Mouse (Mus musculus): Measurements from ENCODE around the gene Synpo2l. TPM values are rescaled to one million over a fixed set of nuclear protein-coding genes. Genes with fewer than 3 reads are reported as not detected.
"Not testable (repeated sequence)": the region's sequence is repeated elsewhere in the genome, so short reads cannot be mapped to it uniquely, and the experiment has no call there.

Gene Synpo2l
- polyA plus RNA-seq (2015; fragmentation: Nextera tagmentation; extraction: Ambion mirVana): 0.15 and 0.27 TPM in 2 replicates

- no peak within 1 kb of the TSS for H3K9ac ChIP-seq (replicated peaks)
- H3K36me3 ChIP-seq: no peaks in the 10 kb centered on the region
- H3K4me3 ChIP-seq (replicated peaks): no peak within 1 kb of the TSS
- no peak within 1 kb of the TSS for H3K4me2 ChIP-seq (replicated peaks)
- H3K27ac ChIP-seq: no peak within 1 kb of the TSS
- no peaks in the 10 kb centered on the region for H3K9me3 ChIP-seq
- H3K27me3 ChIP-seq: peaks cover 45% of the 10 kb centered on the region
- H3K4me1 ChIP-seq (replicated peaks): no peaks in the 10 kb centered on the region; the same call in 1 of the 2 replicates
- ATAC-seq: no peak
- WGBS: 85% methylated on average over 8 of the region's 8 CpGs
Measured at GRCm38 (mm10) chr14:20668154-20668810, at the start of gene Synpo2l. TSS of gene Synpo2l (minus strand) at chr14:20668354.

DNA sequence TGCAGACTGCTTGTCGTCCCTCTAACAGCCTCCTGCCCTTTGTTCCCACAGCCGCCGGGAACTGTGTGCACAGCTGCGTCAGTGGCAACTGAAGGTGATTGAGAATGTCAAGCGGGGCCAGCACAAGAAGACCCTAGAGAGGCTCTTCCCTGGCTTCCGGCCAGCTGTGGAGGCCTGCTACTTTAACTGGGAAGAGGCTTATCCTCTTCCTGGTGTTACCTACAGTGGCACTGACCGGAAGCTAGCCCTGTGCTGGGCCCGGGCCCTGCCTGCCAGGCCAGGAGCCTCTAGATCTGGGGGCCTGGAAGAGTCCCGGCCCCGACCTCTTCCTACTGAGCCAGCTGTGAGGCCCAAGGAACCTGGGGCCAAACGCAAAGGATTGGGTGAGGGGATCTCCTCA is 45.7 kb upstream of the Synpo2l start:
- no peaks in the 10 kb centered on the region for H3K9me3 ChIP-seq
- no peak overlapping the region for H3K27ac ChIP-seq
- ATAC-seq: no peak
- H3K4me2 ChIP-seq (replicated peaks): no peak overlapping the region
- peaks cover 10% of the 10 kb centered on the region for H3K4me1 ChIP-seq (replicated peaks)
- WGBS: 82% methylated on average over 11 of the region's 11 CpGs
- H3K27me3 ChIP-seq: no peaks in the 10 kb centered on the region
- peaks cover 90% of the 10 kb centered on the region for H3K36me3 ChIP-seq
- H3K9ac ChIP-seq (replicated peaks): no peak overlapping the region
- H3K4me3 ChIP-seq (replicated peaks): no peak overlapping the region

DNA sequence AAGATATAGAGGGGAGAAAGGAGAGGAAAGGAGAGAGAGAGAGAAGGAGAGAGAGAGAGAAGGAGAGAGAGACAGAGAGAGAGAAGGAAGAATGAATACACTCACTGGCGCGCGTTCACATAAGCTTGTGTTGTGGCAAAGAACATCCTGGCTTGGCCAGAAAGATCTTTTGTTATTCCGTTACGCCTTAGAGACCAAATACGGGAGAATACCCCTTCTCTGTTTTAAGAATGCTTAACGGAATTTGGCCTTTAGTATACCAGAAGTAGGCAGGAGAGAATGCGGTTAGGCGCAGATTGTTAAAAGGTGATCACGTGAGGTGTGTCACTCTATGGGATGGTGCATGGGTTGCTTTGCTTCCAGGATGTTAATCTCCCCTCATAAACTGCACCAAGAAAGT is 40.1 kb upstream of the Synpo2l start:
- Histone ChIP-seq H3K9ac (replicated peaks) (peak overlapping the region; percentile 99), H3K36me3 (peaks cover 45% of the 10 kb centered on the region), H3K27ac (0 out of 2 replicates have a peak overlapping the region, but pooled peaks have one; percentile 87), H3K27me3 (no peaks in the 10 kb centered on the region), H3K4me1 (replicated peaks) (peaks cover 29% of the 10 kb centered on the region), H3K9me3 (no peaks in the 10 kb centered on the region), H3K4me3 (replicated peaks) (peak overlapping the region; percentile 98), H3K4me2 (replicated peaks) (peak overlapping the region; percentile 77)
- 7% methylated on average over 10 of the region's 10 CpGs for WGBS
- no peak for ATAC-seq

DNA sequence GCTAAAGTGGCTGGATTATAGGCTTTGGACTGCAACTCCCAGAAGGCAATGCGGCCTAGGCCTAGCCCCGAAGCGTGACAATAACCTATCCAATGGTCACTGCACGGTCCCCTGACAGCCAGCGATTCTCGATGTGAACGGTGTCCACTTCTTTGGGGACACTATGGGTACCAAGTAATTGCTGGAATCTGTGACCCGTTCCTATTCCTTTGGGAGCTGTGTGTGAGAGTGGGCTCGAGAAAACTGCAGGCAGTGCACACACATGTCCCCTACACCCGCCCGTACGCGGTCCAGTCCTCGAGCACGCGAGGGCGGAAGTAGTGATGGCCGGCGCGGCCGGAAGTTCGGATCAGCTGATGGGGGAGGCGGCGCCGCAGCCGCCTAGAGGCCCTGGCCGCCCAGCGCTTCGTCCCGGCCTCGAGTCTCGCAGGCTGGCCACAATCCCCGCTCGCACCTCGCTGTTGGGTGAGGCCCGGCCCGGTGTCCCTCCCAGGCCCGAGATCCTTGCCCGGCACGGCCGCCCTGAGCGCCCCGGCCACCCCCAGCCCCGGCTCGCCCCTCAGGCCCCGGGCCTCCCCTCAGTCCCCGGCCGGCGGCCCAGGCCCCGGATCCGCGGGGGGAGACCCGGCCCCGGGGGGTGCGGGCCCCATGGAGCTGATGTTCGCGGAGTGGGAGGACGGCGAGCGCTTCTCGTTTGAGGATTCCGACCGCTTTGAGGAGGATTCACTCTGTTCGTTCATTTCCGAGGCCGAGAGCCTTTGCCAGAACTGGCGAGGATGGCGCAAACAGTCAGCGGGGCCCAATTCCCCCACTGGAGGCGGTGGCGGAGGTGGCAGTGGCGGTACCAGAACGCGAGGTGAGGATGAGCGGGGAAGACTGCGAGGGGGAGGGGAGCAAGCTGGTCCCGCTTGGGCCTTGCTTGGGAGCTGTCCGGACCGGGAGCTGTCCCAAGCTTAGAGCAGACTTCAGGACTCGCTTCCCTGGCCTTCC is 39.3 kb upstream of the Synpo2l start, which contains the start of gene Zswim8:
Zswim8 (plus strand) TSS at position 352 of the 990 bp plus-strand sequence.
- WGBS: under 1% methylated on average over 76 of the region's 80 CpGs
- Histone ChIP-seq H3K36me3 (peaks cover 38% of the 10 kb centered on the region), H3K4me3 (replicated peaks) (peak within 1 kb of the TSS; percentile 98), H3K9ac (replicated peaks) (peak within 1 kb of the TSS; percentile 99), H3K4me2 (replicated peaks) (peak within 1 kb of the TSS; percentile 77), H3K27me3 (no peaks in the 10 kb centered on the region), H3K9me3 (no peaks in the 10 kb centered on the region), H3K4me1 (replicated peaks) (peaks cover 29% of the 10 kb centered on the region), H3K27ac (peak within 1 kb of the TSS; percentile 87)
- ATAC-seq: peak; percentile 96

DNA sequence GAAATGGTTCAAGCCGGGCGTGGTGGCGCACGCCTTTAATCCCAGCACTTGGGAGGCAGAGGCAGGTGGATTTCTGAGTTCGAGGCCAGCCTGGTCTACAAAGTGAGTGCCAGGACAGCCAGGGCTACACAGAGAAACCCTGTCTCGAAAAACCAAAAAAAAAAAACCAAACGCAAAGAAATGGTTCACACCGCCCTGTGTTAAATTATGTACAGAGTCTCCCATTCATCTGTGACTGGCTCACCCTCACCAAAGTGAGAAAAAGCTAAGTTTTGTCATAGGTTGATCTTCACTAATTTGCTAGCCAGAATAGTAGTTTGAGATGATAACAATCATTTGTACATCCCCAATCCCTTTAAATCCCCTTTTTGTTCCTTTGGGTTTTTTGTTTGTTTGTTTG is 35.3 kb upstream of the Synpo2l start:
- peaks cover 53% of the 10 kb centered on the region for H3K4me1 ChIP-seq (replicated peaks)
- not testable (repeated sequence) for ATAC-seq, H3K9me3 ChIP-seq, H3K27me3 ChIP-seq
- peak overlapping the region; percentile 57 for H3K4me2 ChIP-seq (replicated peaks)
- WGBS: 11% methylated on average over 8 of the region's 8 CpGs
- H3K4me3 ChIP-seq (replicated peaks): peak overlapping the region; percentile 67
- peaks cover 15% of the 10 kb centered on the region for H3K36me3 ChIP-seq
- peak overlapping the region; percentile 85 for H3K9ac ChIP-seq (replicated peaks)
- peak overlapping the region; percentile 91 for H3K27ac ChIP-seq

DNA sequence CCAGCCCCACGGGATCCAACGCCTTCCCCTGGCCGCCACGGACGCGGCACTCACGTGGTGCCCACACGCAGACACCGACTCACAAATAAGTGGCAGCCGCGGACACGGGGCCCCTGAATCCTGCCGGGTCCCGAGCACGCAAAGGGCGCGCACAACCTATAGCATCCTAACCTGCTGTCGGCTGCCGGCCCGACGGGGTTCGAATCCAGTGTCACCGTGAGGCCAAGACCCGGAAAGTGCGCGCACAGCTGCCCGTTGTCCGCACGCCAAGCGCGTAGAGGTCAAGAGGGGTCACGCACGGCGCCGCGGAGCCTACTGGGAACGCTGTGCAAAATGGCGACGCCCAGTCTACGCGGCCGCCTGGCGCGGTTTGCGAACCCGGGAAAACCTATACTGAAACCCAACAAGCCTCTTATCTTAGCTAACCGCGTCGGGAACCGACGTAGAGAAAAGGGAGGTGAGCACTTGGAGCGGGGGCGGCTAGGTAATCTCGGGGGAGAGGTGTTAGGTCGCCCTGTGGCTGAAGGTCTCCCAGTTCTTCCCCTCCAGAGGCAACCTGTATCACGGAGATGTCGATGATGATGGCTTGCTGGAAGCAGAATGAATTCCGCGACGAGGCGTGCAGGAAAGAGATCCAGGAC is 34.7 kb upstream of the Synpo2l start, which contains the start of gene Chchd1:
Chchd1 (plus strand) TSS at position 266 of the 641 bp plus-strand sequence.
- Histone ChIP-seq H3K4me2 (replicated peaks) (peak within 1 kb of the TSS; percentile 57), H3K4me3 (replicated peaks) (peak within 1 kb of the TSS; percentile 67), H3K4me1 (replicated peaks) (peaks cover 55% of the 10 kb centered on the region), H3K9me3 (no peaks in the 10 kb centered on the region), H3K9ac (replicated peaks) (peak within 1 kb of the TSS; percentile 85), H3K27me3 (no peaks in the 10 kb centered on the region), H3K27ac (peak within 1 kb of the TSS; percentile 91), H3K36me3 (peaks cover 21% of the 10 kb centered on the region)
- peak; percentile 69 for ATAC-seq
- WGBS: under 1% methylated on average over 61 of the region's 61 CpGs

- peaks cover 21% of the 10 kb centered on the region for H3K36me3 ChIP-seq
- peak; percentile 32 for ATAC-seq
- H3K9ac ChIP-seq (replicated peaks): peak overlapping the region; percentile 85
- peak overlapping the region; percentile 67 for H3K4me3 ChIP-seq (replicated peaks)
- peaks cover 62% of the 10 kb centered on the region for H3K4me1 ChIP-seq (replicated peaks)
- H3K4me2 ChIP-seq (replicated peaks): peak overlapping the region; percentile 57
- no peaks in the 10 kb centered on the region for H3K9me3 ChIP-seq
- 14% methylated on average over 15 of the region's 15 CpGs for WGBS
- peak overlapping the region; percentile 91 for H3K27ac ChIP-seq
- H3K27me3 ChIP-seq: no peaks in the 10 kb centered on the region
Measured at GRCm38 (mm10) chr14:20702096-20702740, 34.1 kb upstream of the Synpo2l start.

- H3K4me2 ChIP-seq (replicated peaks): peak overlapping the region; percentile 57
- H3K36me3 ChIP-seq: peaks cover 21% of the 10 kb centered on the region
- H3K9ac ChIP-seq (replicated peaks): peak overlapping the region; percentile 85; the same call in 1 of the 2 replicates
- H3K4me3 ChIP-seq (replicated peaks): peak overlapping the region; percentile 67
- peaks cover 65% of the 10 kb centered on the region for H3K4me1 ChIP-seq (replicated peaks)
- H3K27me3 ChIP-seq: no peaks in the 10 kb centered on the region
- WGBS: 85% methylated on average over 8 of the region's 8 CpGs
- H3K27ac ChIP-seq: no peak overlapping the region
- no peak for ATAC-seq
- H3K9me3 ChIP-seq: no peaks in the 10 kb centered on the region
Measured at GRCm38 (mm10) chr14:20701554-20701953, 33.4 kb upstream of the Synpo2l start.

GRCm38 (mm10) chr14:20700362-20700761 is 32.2 kb upstream of the Synpo2l start:
- H3K9me3 ChIP-seq: no peaks in the 10 kb centered on the region
- no peak overlapping the region for H3K4me2 ChIP-seq (replicated peaks)
- H3K4me1 ChIP-seq (replicated peaks): peaks cover 73% of the 10 kb centered on the region
- 82% methylated on average over 3 of the region's 3 CpGs for WGBS
- H3K36me3 ChIP-seq: peaks cover 20% of the 10 kb centered on the region
- H3K9ac ChIP-seq (replicated peaks): no peak overlapping the region
- no peaks in the 10 kb centered on the region for H3K27me3 ChIP-seq
- ATAC-seq: no peak
- no peak overlapping the region for H3K4me3 ChIP-seq (replicated peaks)
- H3K27ac ChIP-seq: no peak overlapping the region

DNA sequence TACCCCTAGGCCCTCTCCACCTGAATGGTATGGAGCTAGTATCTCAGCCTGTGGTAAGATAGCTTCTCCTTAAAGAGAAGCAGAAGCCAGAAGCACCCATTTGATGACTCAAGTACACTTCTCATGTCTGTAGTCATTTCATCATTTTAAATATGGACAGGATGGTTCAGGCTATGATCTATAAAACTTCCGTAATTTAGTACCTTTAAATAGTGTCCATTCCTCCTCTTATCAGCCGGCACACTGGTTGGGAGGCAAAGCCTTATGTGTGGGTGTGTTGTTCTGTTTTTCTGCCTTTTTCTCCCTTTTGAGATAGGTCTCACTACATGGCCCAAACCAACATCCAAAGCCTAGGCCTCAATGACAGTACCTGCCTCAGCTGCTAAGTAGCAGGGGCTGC is 30.4 kb upstream of the Synpo2l start:
- Histone ChIP-seq H3K9ac (replicated peaks) (peak overlapping the region; percentile 89), H3K9me3 (no peaks in the 10 kb centered on the region), H3K4me2 (replicated peaks) (peak overlapping the region; percentile 88), H3K4me1 (replicated peaks) (peaks cover 76% of the 10 kb centered on the region), H3K27ac (no peak overlapping the region), H3K36me3 (peaks cover 19% of the 10 kb centered on the region), H3K4me3 (replicated peaks) (no peak overlapping the region; the same call in 1 of the 2 replicates), H3K27me3 (no peaks in the 10 kb centered on the region)
- WGBS: 94% methylated on average over 2 of the region's 2 CpGs
- no peak for ATAC-seq

GRCm38 (mm10) chr14:20696986-20697385 is 28.8 kb upstream of the Synpo2l start:
- peak overlapping the region; percentile 88 for H3K4me2 ChIP-seq (replicated peaks)
- no peak for ATAC-seq
- peak overlapping the region; percentile 83 for H3K4me3 ChIP-seq (replicated peaks)
- H3K36me3 ChIP-seq: peaks cover 34% of the 10 kb centered on the region
- no peaks in the 10 kb centered on the region for H3K27me3 ChIP-seq
- 15% methylated on average over 1 of the region's 1 CpGs for WGBS
- no peaks in the 10 kb centered on the region for H3K9me3 ChIP-seq
- H3K4me1 ChIP-seq (replicated peaks): peaks cover 70% of the 10 kb centered on the region
- H3K9ac ChIP-seq (replicated peaks): peak overlapping the region; percentile 89
- H3K27ac ChIP-seq: no peak overlapping the region

All from midbrain, embryonic 13.5 days (tissue).